Mouse (Mus musculus): ENCODE measurements around the gene Apoc2. TPM values are rescaled to one million over a fixed set of nuclear protein-coding genes. Genes with fewer than 3 reads are reported as not detected.

Gene Apoc2
- polyA plus RNA-seq, 1 experiment from 2014 or later: not detected

- H3K4me3 ChIP-seq (replicated peaks; ENCODE audit: low read length): peak within 1 kb of the TSS; percentile 65
Measured at GRCm38 (mm10) chr7:19629361-19629734, 48.4 kb downstream of the Apoc2 start, which contains the start of gene Relb. TSS of gene Relb (minus strand) at chr7:19629438.

GRCm38 (mm10) chr7:19628536-19629360, 49.0 kb downstream of the Apoc2 start:
- peak overlapping the region; percentile 94 for H3K4me2 ChIP-seq (ENCODE audit: low read length)
- 1% methylated on average over 53 of the region's 57 CpGs for WGBS
- H3K27ac ChIP-seq (ENCODE audit: low read length): peak overlapping the region; percentile 63
- H3K9me3 ChIP-seq (ENCODE audit: control insufficient read depth, low read length): no peaks in the 10 kb centered on the region
- peak overlapping the region; percentile 65 for H3K4me3 ChIP-seq (replicated peaks; ENCODE audit: low read length)
- H3K4me1 ChIP-seq (replicated peaks; ENCODE audit: control insufficient read depth, insufficient read depth, low read length): peaks cover 8% of the 10 kb centered on the region
- H3K36me3 ChIP-seq (ENCODE audit: control insufficient read depth, insufficient read depth): peaks cover 8% of the 10 kb centered on the region; the same call in 1 of the 2 replicates
- H3K9ac ChIP-seq (replicated peaks; ENCODE audit: low read depth, low read length): peak overlapping the region; percentile 22
- ATAC-seq: peak; percentile 78
- no peaks in the 10 kb centered on the region for H3K27me3 ChIP-seq (replicated peaks; ENCODE audit: control insufficient read depth, insufficient read depth, low read length)

More at GRCm38 (mm10) chr7:19629361-19629734, 48.4 kb downstream of the Apoc2 start, which contains the start of gene Relb:
- Histone ChIP-seq H3K9ac (replicated peaks; ENCODE audit: low read depth, low read length) (peak within 1 kb of the TSS; percentile 22), H3K27ac (ENCODE audit: low read length) (peak within 1 kb of the TSS; percentile 63), H3K9me3 (ENCODE audit: control insufficient read depth, low read length) (no peaks in the 10 kb centered on the region), H3K4me1 (replicated peaks; ENCODE audit: control insufficient read depth, insufficient read depth, low read length) (peaks cover 8% of the 10 kb centered on the region), H3K36me3 (ENCODE audit: control insufficient read depth, insufficient read depth) (peaks cover 13% of the 10 kb centered on the region), H3K4me2 (ENCODE audit: low read length) (peak within 1 kb of the TSS; percentile 94), H3K27me3 (replicated peaks; ENCODE audit: control insufficient read depth, insufficient read depth, low read length) (no peaks in the 10 kb centered on the region)
- WGBS: 1% methylated on average over 20 of the region's 41 CpGs
- ATAC-seq: peak; percentile 66

GRCm38 (mm10) chr7:19628192-19628535, 49.6 kb downstream of the Apoc2 start:
- H3K27me3 ChIP-seq (replicated peaks; ENCODE audit: control insufficient read depth, insufficient read depth, low read length): no peaks in the 10 kb centered on the region
- H3K9ac ChIP-seq (replicated peaks; ENCODE audit: low read depth, low read length): no peak overlapping the region
- peaks cover 8% of the 10 kb centered on the region for H3K4me1 ChIP-seq (replicated peaks; ENCODE audit: control insufficient read depth, insufficient read depth, low read length)
- no peaks in the 10 kb centered on the region for H3K9me3 ChIP-seq (ENCODE audit: control insufficient read depth, low read length)
- H3K36me3 ChIP-seq (ENCODE audit: control insufficient read depth, insufficient read depth): 0 out of 2 replicates have a peak, but pooled peaks cover 2% of the 10 kb centered on the region
- WGBS: 15% methylated on average over 17 of the region's 17 CpGs
- H3K4me3 ChIP-seq (replicated peaks; ENCODE audit: low read length): peak overlapping the region; percentile 65
- H3K4me2 ChIP-seq (ENCODE audit: low read length): peak overlapping the region; percentile 94
- no peak for ATAC-seq
- no peak overlapping the region for H3K27ac ChIP-seq (ENCODE audit: low read length)

GRCm38 (mm10) chr7:19627721-19628120, 50.0 kb downstream of the Apoc2 start:
- Histone ChIP-seq H3K27me3 (replicated peaks; ENCODE audit: control insufficient read depth, insufficient read depth, low read length) (no peaks in the 10 kb centered on the region), H3K9ac (replicated peaks; ENCODE audit: low read depth, low read length) (no peak overlapping the region), H3K36me3 (ENCODE audit: control insufficient read depth, insufficient read depth) (no peaks in the 10 kb centered on the region), H3K4me1 (replicated peaks; ENCODE audit: control insufficient read depth, insufficient read depth, low read length) (peaks cover 8% of the 10 kb centered on the region), H3K9me3 (ENCODE audit: control insufficient read depth, low read length) (no peaks in the 10 kb centered on the region), H3K4me3 (replicated peaks; ENCODE audit: low read length) (no peak overlapping the region), H3K4me2 (ENCODE audit: low read length) (peak overlapping the region; percentile 94), H3K27ac (ENCODE audit: low read length) (no peak overlapping the region)
- ATAC-seq: no peak
- WGBS: 72% methylated on average over 3 of the region's 3 CpGs

GRCm38 (mm10) chr7:19623433-19623832, 54.3 kb downstream of the Apoc2 start:
- Histone ChIP-seq H3K27me3 (replicated peaks; ENCODE audit: control insufficient read depth, insufficient read depth, low read length) (no peaks in the 10 kb centered on the region), H3K36me3 (ENCODE audit: control insufficient read depth, insufficient read depth) (no peaks in the 10 kb centered on the region), H3K9me3 (ENCODE audit: control insufficient read depth, low read length) (no peaks in the 10 kb centered on the region), H3K9ac (replicated peaks; ENCODE audit: low read depth, low read length) (no peak overlapping the region), H3K4me1 (replicated peaks; ENCODE audit: control insufficient read depth, insufficient read depth, low read length) (peaks cover 7% of the 10 kb centered on the region), H3K4me3 (replicated peaks; ENCODE audit: low read length) (no peak overlapping the region), H3K27ac (ENCODE audit: low read length) (no peak overlapping the region), H3K4me2 (ENCODE audit: low read length) (no peak overlapping the region)
- 80% methylated on average over 2 of the region's 2 CpGs for WGBS
- no peak for ATAC-seq

GRCm38 (mm10) chr7:19622241-19622640, 55.5 kb downstream of the Apoc2 start:
- WGBS: 46% methylated on average over 6 of the region's 6 CpGs
- ATAC-seq: no peak
- Histone ChIP-seq H3K4me2 (ENCODE audit: low read length) (no peak overlapping the region), H3K27ac (ENCODE audit: low read length) (no peak overlapping the region), H3K9ac (replicated peaks; ENCODE audit: low read depth, low read length) (no peak overlapping the region), H3K27me3 (replicated peaks; ENCODE audit: control insufficient read depth, insufficient read depth, low read length) (no peaks in the 10 kb centered on the region), H3K4me3 (replicated peaks; ENCODE audit: low read length) (no peak overlapping the region), H3K9me3 (ENCODE audit: control insufficient read depth, low read length) (no peaks in the 10 kb centered on the region), H3K36me3 (ENCODE audit: control insufficient read depth, insufficient read depth) (no peaks in the 10 kb centered on the region), H3K4me1 (replicated peaks; ENCODE audit: control insufficient read depth, insufficient read depth, low read length) (0 out of 2 replicates have a peak, but pooled peaks cover 3% of the 10 kb centered on the region)

Other genes with a start within 250 kb of the Apoc2 start
- 13.8 and 17.5 TPM in 2 replicates for gene Mark4, start 219.1 kb downstream of the Apoc2 start, polyA plus RNA-seq (2015; fragmentation: Nextera tagmentation; extraction: Ambion mirVana)
- 0.11 and 0.19 TPM in 2 replicates for gene Exoc3l2, start 214.6 kb downstream of the Apoc2 start, polyA plus RNA-seq (2015; fragmentation: Nextera tagmentation; extraction: Ambion mirVana)
- gene Bloc1s3, start 169.6 kb downstream of the Apoc2 start, polyA plus RNA-seq (2015; fragmentation: Nextera tagmentation; extraction: Ambion mirVana): 3.7 and 4.9 TPM in 2 replicates
- gene Trappc6a, start 169.5 kb downstream of the Apoc2 start, polyA plus RNA-seq (2015; fragmentation: Nextera tagmentation; extraction: Ambion mirVana): 29.4 and 31.2 TPM in 2 replicates
- gene Nkpd1, start 160.1 kb downstream of the Apoc2 start, polyA plus RNA-seq (2015; fragmentation: Nextera tagmentation; extraction: Ambion mirVana): 0.81 and 0.90 TPM in 2 replicates
- 31.9 and 38.8 TPM in 2 replicates for gene Ppp1r37, start 114.9 kb downstream of the Apoc2 start, polyA plus RNA-seq (2015; fragmentation: Nextera tagmentation; extraction: Ambion mirVana)
- gene Zfp296, start 100.7 kb downstream of the Apoc2 start, polyA plus RNA-seq (2015; fragmentation: Nextera tagmentation; extraction: Ambion mirVana): 0.26 TPM in 1 of 2 replicates, not detected in the other
- 120 and 124 TPM in 2 replicates for gene Gemin7, start 100.3 kb downstream of the Apoc2 start, polyA plus RNA-seq (2015; fragmentation: Nextera tagmentation; extraction: Ambion mirVana)
- gene Clasrp, start 73.5 kb downstream of the Apoc2 start, polyA plus RNA-seq (2015; fragmentation: Nextera tagmentation; extraction: Ambion mirVana): 57.2 and 57.6 TPM in 2 replicates
- gene Relb, start 48.5 kb downstream of the Apoc2 start, polyA plus RNA-seq (2015; fragmentation: Nextera tagmentation; extraction: Ambion mirVana): 3.9 and 4.5 TPM in 2 replicates
- 91.2 and 92.5 TPM in 2 replicates for gene Clptm1, start 12.9 kb downstream of the Apoc2 start, polyA plus RNA-seq (2015; fragmentation: Nextera tagmentation; extraction: Ambion mirVana)
- not detected in 2 replicates for gene Gm44805, start 3.5 kb upstream of the Apoc2 start, polyA plus RNA-seq (2015; fragmentation: Nextera tagmentation; extraction: Ambion mirVana)
- not detected in 2 replicates for gene Apoc4, start 3.5 kb upstream of the Apoc2 start, polyA plus RNA-seq (2015; fragmentation: Nextera tagmentation; extraction: Ambion mirVana)
- gene Apoc1, start 14.7 kb upstream of the Apoc2 start, polyA plus RNA-seq (2015; fragmentation: Nextera tagmentation; extraction: Ambion mirVana): 0.58 and 1.8 TPM in 2 replicates
- gene Apoe, start 21.2 kb upstream of the Apoc2 start, polyA plus RNA-seq (2015; fragmentation: Nextera tagmentation; extraction: Ambion mirVana): 269 and 326 TPM in 2 replicates
- 109 TPM in 2 replicates for gene Tomm40, start 37.5 kb upstream of the Apoc2 start, polyA plus RNA-seq (2015; fragmentation: Nextera tagmentation; extraction: Ambion mirVana)
- gene Nectin2, start 72.5 kb upstream of the Apoc2 start, polyA plus RNA-seq (2015; fragmentation: Nextera tagmentation; extraction: Ambion mirVana): 42.3 and 48.4 TPM in 2 replicates
- 7.9 and 8.8 TPM in 2 replicates for gene Bcam, start 93.1 kb upstream of the Apoc2 start, polyA plus RNA-seq (2015; fragmentation: Nextera tagmentation; extraction: Ambion mirVana)
- gene Cblc, start 118.9 kb upstream of the Apoc2 start, polyA plus RNA-seq (2015; fragmentation: Nextera tagmentation; extraction: Ambion mirVana): not detected in 2 replicates
- 0.30 and 0.92 TPM in 2 replicates for gene Bcl3, start 144.8 kb upstream of the Apoc2 start, polyA plus RNA-seq (2015; fragmentation: Nextera tagmentation; extraction: Ambion mirVana)
- 8.8 and 11.8 TPM in 2 replicates for gene Gm19345, start 174.1 kb upstream of the Apoc2 start, polyA plus RNA-seq (2015; fragmentation: Nextera tagmentation; extraction: Ambion mirVana)
- gene Ceacam16, start 183.4 kb upstream of the Apoc2 start, polyA plus RNA-seq (2015; fragmentation: Nextera tagmentation; extraction: Ambion mirVana): 0.46 and 0.77 TPM in 2 replicates
- gene Ceacam19, start 210.0 kb upstream of the Apoc2 start, polyA plus RNA-seq (2015; fragmentation: Nextera tagmentation; extraction: Ambion mirVana): not detected in 2 replicates
- gene Pvr, start 243.2 kb upstream of the Apoc2 start, polyA plus RNA-seq (2015; fragmentation: Nextera tagmentation; extraction: Ambion mirVana): 7.6 and 10.3 TPM in 2 replicates

Data from forebrain, embryonic 16.5 days (tissue).